Mouse (Mus musculus): ENCODE results near the gene Fbxo7.
"Not testable (repeated sequence)": the region's sequence is repeated elsewhere in the genome, so short reads cannot be mapped to it uniquely, and the experiment has no call there.

Fbxo7 gene

GRCm38 (mm10) chr10:86021749-86022473 is at the start of gene Fbxo7:
Gene Fbxo7, plus strand, starts transcription at chr10:86021972.
- peak; percentile 93 for DNase-seq

GRCm38 (mm10) chr10:85972915-85973314 is 48.9 kb upstream of the Fbxo7 start:
- no peak for DNase-seq

- no peak for DNase-seq
Measured at GRCm38 (mm10) chr10:85989412-85990115, 32.2 kb upstream of the Fbxo7 start.

GRCm38 (mm10) chr10:85992412-85992811 is 29.4 kb upstream of the Fbxo7 start:
- DNase-seq = no peak

DNA sequence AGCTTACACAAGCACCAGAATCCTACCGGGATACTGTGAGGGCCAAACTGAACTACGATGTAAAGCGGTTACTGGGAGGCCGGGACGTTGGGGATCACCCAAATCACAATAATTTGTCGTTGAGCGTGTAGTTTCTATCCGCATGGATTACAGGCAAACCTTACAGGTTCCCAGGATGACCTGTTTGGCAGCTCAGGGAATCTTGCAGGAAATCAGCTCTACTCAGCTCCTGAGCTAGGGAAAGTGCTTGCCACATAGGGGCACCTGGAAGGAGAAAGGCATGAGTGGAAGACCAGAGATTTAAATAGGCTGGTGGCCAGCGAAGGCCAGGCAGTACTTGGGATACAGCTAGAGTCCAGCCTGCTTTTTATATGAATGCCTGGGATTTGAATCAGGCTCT is 27.9 kb upstream of the Fbxo7 start:
- DNase-seq = no peak

DNA sequence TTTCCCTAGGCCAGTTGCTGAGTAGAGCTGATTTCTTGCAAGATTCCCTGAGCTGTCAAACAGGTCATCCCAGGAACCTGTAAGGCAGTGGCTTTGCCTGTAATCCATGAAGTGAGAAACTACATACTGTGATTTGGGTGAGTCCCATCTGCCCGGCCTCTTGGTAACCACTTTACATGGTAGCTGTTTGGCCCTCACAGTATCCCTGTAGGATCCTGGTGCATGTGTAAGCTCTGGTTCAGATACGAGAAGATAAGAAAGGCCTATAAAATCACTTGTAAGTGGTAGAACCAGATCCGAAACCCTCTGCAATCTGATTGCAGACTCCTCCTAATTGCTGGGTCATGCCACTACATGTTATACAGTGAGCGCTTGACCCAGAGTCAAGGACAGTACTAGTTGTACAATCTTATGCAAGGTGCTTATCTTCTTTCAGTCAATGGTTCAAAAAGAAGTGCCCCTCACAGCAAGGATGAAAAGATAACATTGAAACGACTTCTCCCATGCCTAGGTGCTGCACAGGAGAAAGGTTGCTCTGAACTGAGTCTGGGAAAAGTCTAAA is 27.1 kb upstream of the Fbxo7 start:
- DNase-seq = no peak

- no peak for DNase-seq
Measured at GRCm38 (mm10) chr10:86000447-86000846, 21.3 kb upstream of the Fbxo7 start.

GRCm38 (mm10) chr10:86006455-86006854 is 15.3 kb upstream of the Fbxo7 start:
- DNase-seq = no peak

- DNase-seq = no peak
Measured at GRCm38 (mm10) chr10:86009688-86010087, 12.1 kb upstream of the Fbxo7 start.

- no peak for DNase-seq
Measured at GRCm38 (mm10) chr10:86010636-86011035, 11.1 kb upstream of the Fbxo7 start.

DNA sequence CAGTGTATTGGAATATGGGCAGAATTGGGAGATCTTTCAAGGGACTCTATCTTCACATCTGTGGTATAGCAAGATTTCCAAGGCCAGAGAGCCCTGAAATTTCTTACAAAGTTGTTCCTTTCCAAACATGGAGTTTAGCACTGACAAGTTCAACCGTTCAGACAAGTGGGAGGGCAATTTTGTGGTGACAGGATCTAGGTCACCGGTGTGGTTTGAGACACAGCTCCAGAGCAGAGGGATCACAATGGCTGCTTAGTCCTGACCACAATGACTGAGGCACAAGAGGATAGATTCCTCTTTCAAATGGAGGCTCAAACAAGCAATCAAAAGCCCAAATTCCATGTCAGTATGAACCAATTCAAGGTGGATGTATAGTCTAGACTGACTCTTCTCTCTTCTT is 10.6 kb upstream of the Fbxo7 start:
- DNase-seq = no peak

- no peak for DNase-seq
Measured at GRCm38 (mm10) chr10:86011781-86012180, 10.0 kb upstream of the Fbxo7 start, which contains the start of gene Bpifc. Gene Bpifc, minus strand, starts transcription at chr10:86011895.

GRCm38 (mm10) chr10:86017781-86018180 is 4.0 kb upstream of the Fbxo7 start:
- DNase-seq = no peak

GRCm38 (mm10) chr10:86018813-86019212 is 3.0 kb upstream of the Fbxo7 start:
- no peak for DNase-seq

- no peak for DNase-seq
Measured at GRCm38 (mm10) chr10:86021408-86021748, 394 bp upstream of the Fbxo7 start.

DNA sequence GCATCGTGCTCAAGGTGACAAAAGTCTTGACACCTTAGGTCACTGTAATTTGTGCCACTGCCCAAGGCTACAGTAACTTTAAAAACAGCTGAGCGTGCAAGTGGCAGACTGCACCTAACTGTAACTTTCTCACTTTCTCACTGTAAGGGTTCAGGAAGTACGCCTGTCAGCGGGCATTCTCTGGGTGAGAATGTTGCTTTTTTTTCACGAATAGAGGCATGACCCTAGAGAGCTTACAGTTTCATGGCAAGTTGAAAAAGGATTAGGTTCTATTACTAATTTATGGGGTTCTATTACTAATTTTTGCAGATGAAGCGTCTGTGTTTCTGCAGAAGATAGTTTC is 673 bp downstream of the Fbxo7 start:
- DNase-seq = no peak

DNA sequence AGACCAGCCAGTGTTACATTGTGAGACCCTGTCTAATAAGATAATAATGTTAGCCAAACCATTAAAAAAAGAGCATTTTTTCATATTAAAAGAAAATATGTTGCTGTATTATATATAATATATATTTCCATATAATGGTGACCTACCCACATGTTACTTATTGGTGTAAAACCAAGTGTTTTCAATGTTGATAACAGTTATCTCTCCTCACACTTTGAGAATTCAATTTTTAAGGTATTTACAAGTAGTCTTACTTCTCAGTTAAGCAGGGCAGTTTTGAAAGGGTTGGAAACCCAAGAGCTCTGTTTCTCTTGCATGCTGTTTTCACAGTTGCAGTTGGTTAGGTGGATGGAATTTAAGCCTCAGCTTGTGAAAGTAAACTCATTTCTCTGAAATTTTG is 1.4 kb downstream of the Fbxo7 start:
- DNase-seq = no peak

DNA sequence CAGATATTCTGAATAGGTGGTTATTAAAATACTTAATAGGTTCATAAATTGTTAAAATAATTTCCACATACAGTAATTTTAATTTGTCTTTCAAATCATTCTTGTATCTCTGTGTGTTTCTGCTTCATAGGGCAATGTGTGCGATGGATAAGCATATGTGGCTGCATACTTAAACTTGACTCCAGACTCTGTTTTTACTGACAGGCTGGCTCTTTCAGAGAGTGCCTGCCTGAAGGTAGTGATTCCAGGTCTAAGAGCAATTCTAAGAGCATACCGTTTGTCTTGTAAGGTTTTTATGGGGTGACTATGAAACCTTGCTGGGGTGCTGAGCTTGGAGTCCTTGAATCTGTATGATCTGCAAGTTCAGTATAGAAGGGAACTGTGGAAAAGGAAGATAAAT is 4.1 kb downstream of the Fbxo7 start:
- DNase-seq = no peak

GRCm38 (mm10) chr10:86026354-86026753 is 4.6 kb downstream of the Fbxo7 start:
- no peak for DNase-seq

- DNase-seq = not testable (repeated sequence)
Measured at GRCm38 (mm10) chr10:86026807-86027206, 5.0 kb downstream of the Fbxo7 start.

- no peak for DNase-seq
Measured at GRCm38 (mm10) chr10:86030743-86031142, 9.0 kb downstream of the Fbxo7 start.

DNA sequence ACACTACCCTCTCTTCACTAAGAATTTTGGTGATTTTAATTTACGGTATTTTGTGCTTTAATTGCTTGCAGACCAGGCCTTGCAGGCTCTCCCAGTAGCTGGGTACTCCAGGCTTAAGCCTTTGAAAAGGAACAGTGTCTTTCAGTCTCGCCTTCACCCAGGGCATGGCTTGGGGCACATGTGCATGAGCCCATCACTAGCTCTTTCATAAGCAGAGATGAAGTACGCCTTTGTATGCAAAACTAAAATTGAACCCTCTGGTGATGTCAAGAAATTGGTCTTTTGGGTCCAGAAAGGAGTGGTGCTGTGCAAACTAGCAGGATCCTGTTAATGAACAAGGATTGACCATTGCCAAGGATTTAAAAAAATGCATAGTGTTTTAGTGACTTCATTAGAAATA is 10.7 kb downstream of the Fbxo7 start:
- no peak for DNase-seq

- no peak for DNase-seq
Measured at GRCm38 (mm10) chr10:86034007-86034728, 12.4 kb downstream of the Fbxo7 start.

GRCm38 (mm10) chr10:86043651-86044050 is 21.9 kb downstream of the Fbxo7 start:
- DNase-seq = no peak
